ENCODE assay signal across 9 mouse cellular contexts in genomic region chr2:167823513-167823912, GRCm38 (mm10).
DNase-seq lines count a peak whose midpoint lies in the region; ATAC-seq and TF ChIP-seq lines count a peak whose summit lies in the region.
"Had no signal": no experiment of that assay in that cellular context is flagged by ENCODE, and none has a peak within 500 bp of the region (broad histone marks: within the 10 kb centered on the region; RNA-seq: fewer than 3 reads in every experiment).

No protein-coding gene starts in this region.

- 26% methylated on average over 9 of the region's 9 CpGs for WGBS in heart, adult 2 months
- 15% methylated on average over 9 of the region's 9 CpGs for WGBS in forebrain, embryonic 16.5 days
- 18% methylated on average over 9 of the region's 9 CpGs for WGBS in kidney, embryonic 14.5 days
- 4% methylated on average over 9 of the region's 9 CpGs for whole genome bisulfite sequencing in lung, postnatal 0 days
- WGBS in thymus, adult 2 months = 26% methylated on average over 9 of the region's 9 CpGs

- no peaks in the 10 kb centered on the region for H3K9me3 ChIP-seq in forebrain, embryonic 16.5 days (ENCODE audit: control insufficient read depth, low read length)
- H3K9me3 ChIP-seq in kidney, embryonic 14.5 days (ENCODE audit: control insufficient read depth, low read length) = no peaks in the 10 kb centered on the region
- no peaks in the 10 kb centered on the region for H3K9me3 ChIP-seq in lung, postnatal 0 days (ENCODE audit: low read length)
- H3K9me3 ChIP-seq: hindbrain, embryonic 15.5 days had no signal

- peak in 1 of 2 experiments; percentile 65 for DNase-seq in heart, adult 2 months
- no peak for DNase-seq in heart, postnatal 25 days (ENCODE audit: low spot score)
- DNase-seq in lung, postnatal 0 days (ENCODE audit: low spot score) = peak; percentile 92
- DNase-seq in frontal cortex, postnatal 25 days (ENCODE audit: low spot score in 2 of 2) = no peak
- DNase-seq in thymus, adult 2 months = no peak
- no peak for DNase-seq in spleen, adult 18-20 months

- no peak overlapping the region for H3K4me2 ChIP-seq in forebrain, embryonic 16.5 days (ENCODE audit: low read length)
- no peak overlapping the region for H3K4me2 ChIP-seq in kidney, embryonic 14.5 days (replicated peaks; ENCODE audit: low read depth, low read length)
- H3K4me2 ChIP-seq in lung, postnatal 0 days (replicated peaks; ENCODE audit: low read depth, low read length) = peak overlapping the region; percentile 20; the same call in 1 of the 2 replicates
- H3K4me2 ChIP-seq: hindbrain, embryonic 15.5 days had no signal

- no peak overlapping the region for H3K4me3 ChIP-seq in heart, adult 2 months
- H3K4me3 ChIP-seq in forebrain, embryonic 16.5 days (replicated peaks; ENCODE audit: low read length) = no peak overlapping the region
- H3K4me3 ChIP-seq in kidney, embryonic 14.5 days (ENCODE audit: low read length) = no peak overlapping the region
- no peak overlapping the region for H3K4me3 ChIP-seq in lung, postnatal 0 days (ENCODE audit: low read depth, low read length)
- H3K4me3 ChIP-seq in thymus, adult 2 months (ENCODE audit: control insufficient read depth, insufficient read depth, low read length) = no peak overlapping the region
- H3K4me3 ChIP-seq: hindbrain, embryonic 15.5 days had no signal

- no peaks in the 10 kb centered on the region for H3K79me2 ChIP-seq in heart, adult 2 months (replicated peaks; ENCODE audit: control insufficient read depth, insufficient read depth, low read length)

- peaks cover 14% of the 10 kb centered on the region for H3K4me1 ChIP-seq in heart, adult 2 months (ENCODE audit: control insufficient read depth, insufficient read depth, low read length)
- peaks cover 7% of the 10 kb centered on the region; the same call in 1 of the 2 replicates for H3K4me1 ChIP-seq in forebrain, embryonic 16.5 days (replicated peaks; ENCODE audit: control insufficient read depth, insufficient read depth, low read length)
- H3K4me1 ChIP-seq in kidney, embryonic 14.5 days (ENCODE audit: control insufficient read depth, insufficient read depth, low read length) = peaks cover 13% of the 10 kb centered on the region
- H3K4me1 ChIP-seq in lung, postnatal 0 days (ENCODE audit: insufficient read depth, low read depth, low read length) = peaks cover 5% of the 10 kb centered on the region
- peaks cover 2% of the 10 kb centered on the region; the same call in 1 of the 2 replicates for H3K4me1 ChIP-seq in thymus, adult 2 months (replicated peaks; ENCODE audit: control insufficient read depth, insufficient read depth, low read length)

- TF ChIP-seq EP300 in heart, adult 2 months (IDR thresholded peaks at IDR 0.05; ENCODE audit: insufficient read depth, low read depth, low read length) = no peak
- TF ChIP-seq EP300 in lung, postnatal 0 days (IDR thresholded peaks at IDR 0.05) = peak; percentile 92

- no peak for TF ChIP-seq CTCF in heart, adult 2 months (IDR thresholded peaks at IDR 0.05)
- TF ChIP-seq CTCF in lung, postnatal 0 days (IDR thresholded peaks at IDR 0.05) = peak; percentile 43
- no peak for TF ChIP-seq CTCF in thymus, adult 2 months (IDR thresholded peaks at IDR 0.05; ENCODE audit: borderline replicate concordance, control insufficient read depth, extremely low read depth, insufficient read depth, low read length, poor library complexity)

- intact Hi-C loops in heart, adult 2 months (cut with DNase I) = no loop called here
- intact Hi-C loops in heart, postnatal 25 days (cut with DNase I) = no loop called here

- peak overlapping the region; percentile 51 for H3K9ac ChIP-seq in heart, adult 2 months (ENCODE audit: low read depth, low read length)
- H3K9ac ChIP-seq in forebrain, embryonic 16.5 days (replicated peaks; ENCODE audit: low read depth, low read length) = no peak overlapping the region
- no peak overlapping the region for H3K9ac ChIP-seq in kidney, embryonic 14.5 days (ENCODE audit: low read depth, low read length)
- H3K9ac ChIP-seq in lung, postnatal 0 days (replicated peaks; ENCODE audit: low read depth) = no peak overlapping the region
- H3K9ac ChIP-seq: hindbrain, embryonic 15.5 days had no signal

- H3K27me3 ChIP-seq in heart, adult 2 months (ENCODE audit: control insufficient read depth, insufficient read depth, low read length) = no peaks in the 10 kb centered on the region
- H3K27me3 ChIP-seq in forebrain, embryonic 16.5 days (replicated peaks; ENCODE audit: control insufficient read depth, insufficient read depth, low read length) = no peaks in the 10 kb centered on the region
- no peaks in the 10 kb centered on the region for H3K27me3 ChIP-seq in kidney, embryonic 14.5 days (ENCODE audit: control insufficient read depth, insufficient read depth, low read length)
- no peaks in the 10 kb centered on the region for H3K27me3 ChIP-seq in lung, postnatal 0 days (replicated peaks; ENCODE audit: insufficient read depth, low read length)
- no peaks in the 10 kb centered on the region for H3K27me3 ChIP-seq in thymus, adult 2 months (ENCODE audit: control insufficient read depth, insufficient read depth, low read length)
- H3K27me3 ChIP-seq: hindbrain, embryonic 15.5 days had no signal

- no peaks in the 10 kb centered on the region for H3K36me3 ChIP-seq in heart, adult 2 months (ENCODE audit: control insufficient read depth, insufficient read depth, low read length)
- H3K36me3 ChIP-seq in forebrain, embryonic 16.5 days (ENCODE audit: control insufficient read depth, insufficient read depth) = no peaks in the 10 kb centered on the region
- H3K36me3 ChIP-seq in kidney, embryonic 14.5 days (ENCODE audit: control insufficient read depth, insufficient read depth, low read length) = no peaks in the 10 kb centered on the region
- no peaks in the 10 kb centered on the region for H3K36me3 ChIP-seq in lung, postnatal 0 days (ENCODE audit: insufficient read depth, low read length)
- H3K36me3 ChIP-seq in thymus, adult 2 months (ENCODE audit: control insufficient read depth, insufficient read depth, low read length) = no peaks in the 10 kb centered on the region
- H3K36me3 ChIP-seq: hindbrain, embryonic 15.5 days had no signal

- no peak for TF ChIP-seq POLR2A in heart, adult 2 months (IDR thresholded peaks at IDR 0.05; ENCODE audit: insufficient read depth, low read depth, low read length)
- no peak for TF ChIP-seq POLR2A in thymus, adult 2 months (IDR thresholded peaks at IDR 0.05; ENCODE audit: control insufficient read depth, extremely low read depth, insufficient read depth, low read length, poor library complexity)

- ATAC-seq in forebrain, embryonic 16.5 days = peak; percentile 47; the same call in 1 of the 2 replicates
- ATAC-seq in kidney, embryonic 14.5 days (ENCODE audit: low FRiP score, low TSS enrichment) = peak; percentile 45; the same call in 1 of the 2 replicates
- ATAC-seq in lung, postnatal 0 days = peak; percentile 76

- peak overlapping the region; percentile 24; the same call in 1 of the 2 replicates for H3K27ac ChIP-seq in heart, adult 2 months
- H3K27ac ChIP-seq in forebrain, embryonic 16.5 days (ENCODE audit: low read length) = no peak overlapping the region
- H3K27ac ChIP-seq in kidney, embryonic 14.5 days (ENCODE audit: low read depth, low read length) = peak overlapping the region; percentile 57; the same call in 1 of the 2 replicates
- peak overlapping the region; percentile 62 for H3K27ac ChIP-seq in lung, postnatal 0 days (ENCODE audit: low read length)
- no peak overlapping the region for H3K27ac ChIP-seq in thymus, adult 2 months (ENCODE audit: control insufficient read depth, insufficient read depth, low read length)
- H3K27ac ChIP-seq: hindbrain, embryonic 15.5 days had no signal

Comparison
In these comparisons a context has a peak if more than half of its experiments do, and no peak if none do; other contexts are left out.
1. H3K27ac ChIP-seq: peak in heart, adult 2 months (single experiment), kidney, embryonic 14.5 days (single experiment) and lung, postnatal 0 days (single experiment); none in forebrain, embryonic 16.5 days (single experiment) and thymus, adult 2 months (single experiment).
2. Peak in every context shown above with its lines, with median percentiles within 50 percentile points of each other: ATAC-seq.